Mouse (Mus musculus) hindlimb bud, embryonic 11.5 days (tissue): ENCODE data around the gene Zc3hav1l.

ENCODE experiments used
- DNase-seq: peaks from one replicate; pipeline ENCODE4 v3.0.0-alpha.2; 2012; ENCODE audit warnings: low read depth, low spot score; ENCODE audit errors: extremely low spot score

Zc3hav1l gene

DNA sequence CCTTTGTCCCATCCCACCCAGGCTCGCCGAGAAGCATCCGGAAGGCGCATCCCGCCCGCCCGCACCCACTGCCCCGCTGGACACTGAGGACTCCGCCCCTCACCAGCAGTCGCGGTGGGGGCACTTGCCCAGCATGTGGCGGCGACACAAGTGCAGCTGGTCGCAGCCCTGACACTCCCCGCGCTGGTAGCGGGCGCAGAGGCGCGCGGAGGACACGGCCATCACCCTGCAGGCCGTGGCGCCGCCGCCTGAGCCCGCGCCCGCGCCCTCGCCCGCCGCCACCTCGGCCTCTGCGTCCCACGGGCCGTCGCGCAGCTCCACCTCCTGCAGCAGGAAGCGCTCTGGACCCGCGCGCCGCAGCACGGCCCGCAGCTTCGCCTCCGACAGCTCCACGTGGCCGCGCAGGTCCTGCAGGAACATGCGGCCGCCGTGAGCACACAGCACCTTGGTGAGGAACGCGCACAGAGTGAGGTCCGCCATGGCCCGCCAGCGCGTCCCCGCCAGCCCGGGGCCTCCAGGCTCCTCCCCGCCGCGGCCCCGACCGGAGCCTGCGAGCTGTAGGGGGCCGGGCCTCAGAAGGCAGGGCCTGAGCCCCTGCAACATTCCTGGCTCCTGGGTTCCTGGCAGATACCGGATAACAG lies at the start of gene Zc3hav1l:
TSS of gene Zc3hav1l (minus strand) at position 499 of the 641 bp plus-strand sequence.
- DNase-seq: peak; percentile 22

DNA sequence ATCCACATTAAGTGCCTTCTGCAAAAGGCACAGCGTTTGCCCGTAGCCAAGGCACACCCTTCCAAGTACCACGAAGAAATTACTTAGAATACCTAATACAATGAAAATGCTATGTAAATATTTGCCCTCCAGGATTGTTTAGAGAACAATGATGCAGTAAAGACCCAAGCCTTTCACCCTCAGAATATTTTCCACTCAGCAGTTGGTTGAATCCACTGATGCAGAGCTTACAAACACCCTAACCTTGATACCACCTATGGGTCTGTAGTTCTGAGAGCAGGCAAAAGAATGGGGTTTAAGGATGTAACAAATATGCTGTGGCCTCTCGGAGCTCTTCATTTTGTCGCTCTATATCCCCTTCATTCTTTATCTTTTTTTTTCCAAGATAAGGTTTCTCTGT lies 48.8 kb upstream of the Zc3hav1l start:
- no peak for DNase-seq

GRCm38 (mm10) chr6:38345796-38346195 lies 46.7 kb upstream of the Zc3hav1l start:
- no peak for DNase-seq

DNA sequence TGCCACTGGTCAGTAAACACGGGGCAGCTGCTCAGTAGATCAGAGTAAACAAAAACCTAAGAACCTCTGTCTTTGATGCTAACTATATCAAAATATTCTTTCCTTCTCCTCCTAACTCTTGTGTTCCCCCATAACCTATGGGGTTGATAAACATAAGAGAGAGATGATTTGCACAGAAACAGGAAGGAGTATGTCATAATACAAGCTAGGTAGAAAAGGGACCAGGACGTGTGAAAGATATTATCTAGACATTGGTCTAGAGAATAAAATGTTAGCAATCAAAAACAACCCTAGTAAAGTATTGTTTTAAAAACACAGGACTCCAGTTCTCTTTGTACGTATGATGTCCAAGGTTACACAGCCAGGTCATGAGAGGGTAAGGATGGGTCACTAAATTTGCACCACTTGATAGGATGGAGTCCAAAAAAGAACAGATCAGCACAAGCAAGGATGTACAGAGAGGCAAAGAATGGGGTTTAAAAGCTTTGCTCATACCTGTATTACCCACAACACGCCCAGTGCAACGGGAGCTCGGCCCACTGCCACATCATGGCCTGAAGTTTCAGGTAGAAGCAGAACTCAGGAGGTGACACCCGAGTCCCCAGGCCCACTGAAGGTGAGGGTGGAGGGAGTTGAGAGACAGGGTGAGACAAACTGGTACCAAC lies 45.1 kb upstream of the Zc3hav1l start:
- DNase-seq: no peak

GRCm38 (mm10) chr6:38343581-38343980 lies 44.5 kb upstream of the Zc3hav1l start:
- DNase-seq: no peak

DNA sequence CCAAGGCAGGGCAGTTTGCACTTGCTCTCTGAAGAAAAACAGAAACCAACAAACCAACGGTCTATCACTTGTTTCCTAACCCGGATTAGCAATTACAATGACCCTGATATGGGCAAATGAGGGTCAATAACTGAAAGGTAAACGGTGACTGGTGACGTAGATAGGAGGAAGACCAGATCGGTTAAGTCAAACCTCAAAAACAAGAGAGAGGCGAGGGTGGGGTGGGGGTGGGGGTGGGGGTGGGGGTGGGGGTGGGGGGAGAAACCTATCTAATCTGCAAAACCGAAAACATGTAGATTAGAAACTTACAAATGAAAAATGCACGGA lies 43.6 kb upstream of the Zc3hav1l start:
- DNase-seq: no peak

DNA sequence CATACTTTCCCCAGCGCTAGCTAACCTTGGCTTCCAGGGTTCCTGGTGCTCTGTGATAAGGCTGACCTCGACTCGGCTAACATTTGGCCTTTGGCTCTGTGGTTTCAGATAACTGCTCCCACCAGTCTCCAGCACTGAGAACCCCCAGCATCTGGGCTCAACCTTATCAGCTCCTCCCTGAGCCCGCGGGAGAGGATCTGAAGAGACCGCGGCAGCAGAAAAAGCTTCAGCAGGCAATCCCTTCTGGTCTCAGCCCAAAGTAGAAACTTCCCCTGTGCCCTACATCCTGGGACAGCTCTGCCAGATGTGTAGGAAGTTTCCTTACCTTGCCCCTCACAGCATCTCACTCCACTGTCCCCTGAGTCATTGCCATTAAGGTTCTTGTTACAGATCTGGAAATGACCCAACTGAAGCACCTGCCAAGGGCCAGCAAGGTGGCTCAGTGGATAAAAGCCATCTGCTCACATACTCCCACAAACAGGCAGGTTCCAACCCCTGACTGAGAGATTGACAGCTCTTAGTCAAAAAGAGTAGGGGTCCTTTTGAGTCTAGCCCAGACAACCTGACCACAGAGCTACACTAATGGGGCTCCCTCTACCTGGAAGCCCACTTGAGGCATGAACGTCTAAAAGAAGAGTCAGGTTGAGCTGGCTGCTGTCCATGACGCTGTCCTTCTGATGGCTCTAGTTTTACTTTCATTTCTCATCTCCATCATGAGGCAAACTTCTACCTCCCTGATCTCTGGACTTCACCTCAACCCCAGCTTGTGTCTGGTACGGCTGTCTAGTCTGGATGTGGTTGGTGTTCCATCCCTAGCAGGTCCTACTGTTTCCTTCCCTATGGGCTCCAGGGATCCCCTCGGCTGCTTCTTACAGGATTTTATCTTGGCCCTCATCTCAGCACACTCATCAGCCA lies 42.9 kb upstream of the Zc3hav1l start:
- no peak for DNase-seq

- no peak for DNase-seq
Measured at GRCm38 (mm10) chr6:38339078-38339477, 40.0 kb upstream of the Zc3hav1l start.

DNA sequence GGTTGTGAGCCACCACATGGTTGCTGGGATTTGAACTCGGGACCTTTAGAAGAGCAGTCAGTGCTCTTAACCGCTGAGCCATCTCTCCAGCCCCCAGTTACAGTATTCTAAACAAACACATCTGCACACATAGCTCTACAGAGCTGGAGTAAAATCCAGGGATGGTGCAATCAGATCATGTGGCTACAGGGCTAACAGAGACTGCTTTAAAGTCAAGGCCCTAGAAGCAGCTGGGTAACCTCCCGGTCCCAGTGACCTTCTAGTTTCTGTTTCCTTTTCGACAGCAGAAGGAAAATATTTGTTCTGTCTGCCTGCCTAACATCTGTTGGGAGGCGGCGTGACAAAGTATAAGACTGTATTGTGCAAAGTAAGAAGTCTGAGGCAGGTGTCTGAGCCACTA lies 38.9 kb upstream of the Zc3hav1l start:
- DNase-seq: no peak

- no peak for DNase-seq
Measured at GRCm38 (mm10) chr6:38337166-38337705, 38.2 kb upstream of the Zc3hav1l start.

DNA sequence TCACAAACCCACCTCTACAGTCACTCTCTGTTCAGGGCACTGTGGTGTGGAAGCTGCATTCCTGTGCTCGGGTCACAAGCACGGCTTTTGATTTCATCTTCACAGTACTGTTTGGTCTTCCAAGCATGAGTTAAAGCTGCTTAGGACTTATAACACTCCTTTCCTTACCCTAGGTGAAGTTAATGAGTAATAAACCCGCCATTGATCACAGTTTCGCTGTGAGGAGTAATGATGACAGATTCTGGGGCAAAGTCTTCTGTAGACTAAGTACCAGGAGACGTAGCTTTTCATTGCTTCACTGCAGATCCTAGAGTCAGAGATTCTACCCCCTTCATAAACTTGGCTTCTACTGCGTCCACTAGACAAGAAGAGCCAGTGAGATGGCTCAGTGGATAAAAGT lies 36.2 kb upstream of the Zc3hav1l start:
- DNase-seq: no peak

DNA sequence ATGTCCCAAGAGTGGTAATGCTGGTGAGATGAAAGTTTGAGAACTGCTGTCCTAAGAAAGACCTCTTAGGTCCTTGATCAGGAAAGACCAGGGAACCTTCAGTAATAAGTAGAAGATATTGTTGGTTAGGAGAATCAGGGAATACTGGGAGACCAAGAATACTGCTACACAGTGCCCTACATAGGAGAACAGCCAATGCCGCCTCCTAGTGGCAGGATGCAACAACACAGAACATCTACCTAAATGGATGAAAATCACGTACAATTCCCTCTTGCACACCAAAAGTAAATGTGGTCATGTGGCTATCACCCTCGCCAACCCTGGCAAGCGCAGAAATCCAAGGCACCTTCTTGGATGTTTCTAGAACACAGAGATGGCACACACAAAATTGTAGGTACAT lies 27.5 kb upstream of the Zc3hav1l start:
- DNase-seq: peak; percentile 60

DNA sequence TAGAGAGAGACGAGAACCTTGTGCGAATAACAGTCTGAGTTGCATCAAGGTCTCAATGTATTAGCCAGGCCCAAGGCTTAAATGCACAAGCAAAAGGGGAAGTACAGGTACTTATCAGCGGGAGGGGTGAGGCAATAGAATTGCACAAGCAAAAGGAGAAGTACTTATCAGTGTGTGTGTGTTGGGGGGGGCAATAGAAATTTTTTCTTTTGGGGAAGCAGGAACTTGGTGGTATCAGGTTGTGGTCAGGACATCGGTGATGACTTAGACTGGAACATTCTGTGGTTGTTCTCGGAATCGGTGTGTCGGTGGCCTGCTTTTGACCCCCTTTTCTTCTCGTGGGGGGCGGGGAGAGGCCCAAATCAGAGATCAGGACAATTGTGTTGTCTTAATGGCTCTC lies 21.6 kb upstream of the Zc3hav1l start:
- no peak for DNase-seq

GRCm38 (mm10) chr6:38316050-38316449 lies 17.0 kb upstream of the Zc3hav1l start:
- DNase-seq: no peak

DNA sequence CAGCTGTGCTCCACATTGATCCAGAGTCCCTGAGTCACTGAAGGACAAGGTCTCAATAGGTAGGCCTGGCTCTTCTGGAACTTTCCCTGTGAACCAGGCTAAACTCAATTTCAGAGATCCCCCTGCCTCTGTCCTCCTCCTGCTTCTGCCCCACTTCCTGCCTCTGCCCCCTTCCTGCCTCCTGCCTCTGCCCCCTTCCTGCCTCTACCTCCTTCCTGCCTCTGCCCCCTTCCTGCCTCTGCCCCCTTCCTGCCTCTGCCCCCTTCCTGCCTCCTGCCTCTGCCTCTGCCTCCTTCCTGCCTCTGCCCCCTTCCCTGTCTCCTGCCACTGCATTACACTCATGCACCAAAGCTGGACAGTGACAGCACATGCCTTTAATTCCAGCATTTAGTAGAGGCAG lies 10.7 kb upstream of the Zc3hav1l start:
- no peak for DNase-seq

GRCm38 (mm10) chr6:38304981-38305380 lies 5.9 kb upstream of the Zc3hav1l start:
- DNase-seq: no peak

DNA sequence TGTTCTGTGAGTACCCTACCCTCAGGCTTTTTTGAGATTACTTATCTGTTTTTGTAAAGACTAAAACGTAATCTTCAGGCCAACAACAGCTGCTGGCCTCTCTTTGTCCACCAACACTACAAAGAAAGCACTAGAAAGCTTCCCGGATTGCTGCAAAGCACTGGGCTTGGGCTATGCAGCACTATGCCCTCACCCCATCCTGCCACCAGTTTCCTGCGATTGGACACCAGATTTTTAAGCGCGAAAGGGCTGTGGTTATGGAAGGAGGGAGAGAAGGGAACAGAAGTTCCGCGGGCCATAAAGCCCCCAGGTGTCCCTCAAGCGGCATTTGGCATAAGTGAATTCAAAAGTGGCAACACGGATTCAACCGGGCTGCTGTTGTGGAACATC lies 818 bp downstream of the Zc3hav1l start:
- DNase-seq: peak; percentile 37

- no peak for DNase-seq
Measured at GRCm38 (mm10) chr6:38297580-38298245, 1.3 kb downstream of the Zc3hav1l start.

DNA sequence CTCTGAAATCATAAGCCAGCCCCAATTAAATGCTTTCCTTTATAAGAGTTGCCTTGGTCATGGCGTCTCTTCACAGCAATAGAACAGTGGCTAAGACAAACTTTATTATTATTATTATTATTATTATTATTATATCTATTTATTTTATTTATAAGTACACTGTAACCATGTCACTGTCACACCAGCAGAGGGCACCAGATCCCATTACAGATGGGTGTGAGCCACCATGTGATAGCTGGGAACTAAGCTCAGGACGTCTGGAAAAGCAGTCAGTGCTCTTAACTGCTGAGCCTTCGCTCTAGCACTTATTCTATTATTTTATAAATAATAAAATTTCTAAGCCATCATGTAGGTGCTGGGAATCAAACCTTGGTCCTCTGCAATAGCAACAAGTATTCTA lies 5.4 kb downstream of the Zc3hav1l start:
- DNase-seq: no peak

DNA sequence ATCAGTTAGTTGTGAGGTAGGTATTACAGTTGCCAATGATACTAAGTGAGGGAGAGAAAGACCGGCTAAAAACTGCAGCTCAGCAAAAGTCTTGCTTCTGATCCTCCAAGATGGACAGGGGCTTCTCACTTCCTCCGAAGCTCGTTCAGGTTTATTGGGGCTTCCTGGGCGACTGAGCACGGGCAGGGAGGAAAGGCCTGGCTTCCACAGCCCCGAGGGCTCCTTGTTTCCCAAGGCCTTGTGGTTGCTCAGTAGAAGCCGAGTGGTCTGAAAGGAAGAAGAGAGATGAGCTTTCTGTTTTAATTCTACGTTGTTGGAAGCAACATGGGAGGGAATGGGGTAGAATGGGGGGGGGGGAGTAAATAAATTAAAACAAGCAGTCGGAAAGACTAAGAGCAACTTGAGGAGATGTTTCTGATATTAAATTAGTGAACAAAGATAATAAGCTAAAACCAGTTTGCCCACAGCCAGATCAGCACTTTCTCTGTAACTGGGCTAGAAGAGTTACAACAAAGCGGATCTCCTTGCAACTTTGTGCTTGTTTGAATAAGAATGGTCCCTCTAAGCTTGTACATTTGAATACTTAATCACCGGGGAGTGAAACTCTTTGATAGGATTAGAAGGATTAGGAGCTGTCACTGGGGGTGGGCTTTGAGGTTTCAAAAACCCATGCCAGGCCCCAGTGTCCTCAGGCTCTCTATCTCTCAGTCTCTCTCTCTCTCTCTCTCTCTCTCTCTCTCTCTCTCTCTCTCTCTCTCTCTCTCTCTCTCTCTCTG lies 6.0 kb downstream of the Zc3hav1l start:
- DNase-seq: no peak
